Mouse (Mus musculus): ENCODE results near the gene Wdtc1. TPM values are rescaled to one million over a fixed set of nuclear protein-coding genes. Genes with fewer than 3 reads are reported as not detected.

The Wdtc1 gene
- total RNA-seq, 2 experiments from 2014 or later, result 79.6 to 83.1 TPM

DNA sequence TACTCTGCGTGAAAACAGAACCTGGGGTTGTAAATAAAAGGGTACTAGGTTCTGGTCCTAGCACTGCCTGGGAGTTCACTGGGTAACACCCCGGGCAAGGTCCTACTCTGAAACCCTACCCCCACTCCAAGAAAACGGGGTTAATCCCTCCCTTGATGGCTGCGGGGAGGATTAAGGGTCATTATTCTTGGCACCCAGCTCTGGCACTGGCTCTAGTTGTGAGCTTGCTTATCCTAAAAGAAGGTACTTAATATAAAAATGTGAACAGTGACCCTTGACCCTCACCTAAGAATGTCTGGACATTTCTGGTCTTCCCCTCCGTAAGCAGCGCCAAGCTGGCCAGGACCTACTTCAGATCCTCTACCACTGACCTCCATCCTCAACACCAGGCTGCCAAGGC, 20.0 kb downstream of the Wdtc1 start:
- no peak for DNase-seq (ENCODE audit: low spot score in 2 of 2)

DNA sequence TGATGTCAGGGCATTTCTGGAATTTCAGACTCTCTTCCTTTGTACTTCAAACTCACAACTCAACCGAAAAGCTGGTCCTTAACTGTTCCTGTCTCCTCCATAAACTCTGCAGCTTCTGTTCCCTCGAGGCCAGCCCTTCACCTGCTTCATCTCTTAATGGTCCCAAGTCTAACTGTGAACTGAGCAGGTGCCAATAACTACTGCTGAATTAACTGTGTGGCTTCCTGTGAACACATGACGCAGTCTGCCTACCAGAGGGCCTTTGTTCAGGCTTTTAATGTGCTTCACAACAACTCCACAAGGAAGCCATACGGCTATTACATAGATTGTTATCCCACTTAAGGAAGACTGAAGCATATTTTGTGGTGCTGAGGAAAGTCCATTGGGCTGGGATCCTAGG, 23.0 kb downstream of the Wdtc1 start:
- DNase-seq (ENCODE audit: low spot score in 2 of 2), result no peak

DNA sequence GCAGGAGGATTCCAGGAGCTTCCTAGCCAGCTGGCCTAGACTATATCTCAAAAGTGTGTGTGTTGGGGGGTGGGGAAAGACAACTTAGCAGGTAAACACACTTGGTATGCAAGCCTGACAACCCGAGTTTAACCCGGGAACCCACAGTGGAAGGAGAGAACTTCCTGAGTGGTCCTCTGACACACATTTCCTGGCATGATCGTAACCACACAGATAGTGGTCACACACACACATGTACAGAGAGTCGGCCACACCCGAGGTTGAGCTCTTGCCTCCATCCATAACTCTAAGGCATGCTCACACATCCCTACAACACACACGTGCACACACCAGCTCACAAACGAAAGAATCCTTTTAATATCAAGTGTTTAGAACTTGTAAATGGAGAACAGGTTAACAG, 25.2 kb downstream of the Wdtc1 start:
- no peak for DNase-seq (ENCODE audit: low spot score in 2 of 2)

DNA sequence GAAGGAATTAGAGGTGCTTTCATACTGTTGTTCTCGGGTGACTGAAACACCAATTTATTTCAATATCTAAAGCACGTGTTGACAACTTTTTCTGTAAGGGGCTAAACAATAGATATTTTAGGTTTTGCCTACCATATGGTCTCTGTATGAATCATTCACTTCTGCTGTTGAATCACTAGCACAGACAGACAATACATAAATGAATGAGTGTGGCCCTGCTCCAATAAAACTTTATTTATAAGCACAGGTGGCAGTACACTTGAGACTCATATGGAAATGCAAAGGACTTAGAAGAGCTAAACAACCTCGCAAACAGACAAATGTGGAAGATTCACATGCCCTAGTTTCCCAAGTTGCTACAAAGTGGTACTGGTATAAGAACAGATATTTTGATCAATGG, 33.6 kb downstream of the Wdtc1 start:
- DNase-seq (ENCODE audit: low spot score in 2 of 2), result no peak

DNA sequence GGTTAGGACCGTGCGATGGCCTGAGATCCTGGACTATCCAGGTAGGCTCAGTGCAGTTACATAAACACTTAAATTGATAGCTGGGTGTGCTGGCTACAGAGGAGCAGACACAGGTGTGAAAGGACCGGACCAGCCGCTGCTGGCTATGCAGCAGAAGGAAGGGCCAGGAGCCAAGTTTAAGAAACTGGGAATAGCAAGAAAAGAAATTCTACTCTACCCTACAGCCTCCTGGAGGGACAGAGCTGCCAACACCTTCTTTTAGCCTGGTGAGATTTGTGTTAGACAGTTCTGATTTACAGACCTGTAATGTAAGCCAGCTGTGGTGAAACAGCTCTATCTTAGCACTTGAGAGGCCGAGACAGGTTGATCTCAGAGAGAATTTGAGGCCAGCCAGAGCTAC, 37.3 kb downstream of the Wdtc1 start:
- no peak for DNase-seq (ENCODE audit: low spot score in 2 of 2)

DNA sequence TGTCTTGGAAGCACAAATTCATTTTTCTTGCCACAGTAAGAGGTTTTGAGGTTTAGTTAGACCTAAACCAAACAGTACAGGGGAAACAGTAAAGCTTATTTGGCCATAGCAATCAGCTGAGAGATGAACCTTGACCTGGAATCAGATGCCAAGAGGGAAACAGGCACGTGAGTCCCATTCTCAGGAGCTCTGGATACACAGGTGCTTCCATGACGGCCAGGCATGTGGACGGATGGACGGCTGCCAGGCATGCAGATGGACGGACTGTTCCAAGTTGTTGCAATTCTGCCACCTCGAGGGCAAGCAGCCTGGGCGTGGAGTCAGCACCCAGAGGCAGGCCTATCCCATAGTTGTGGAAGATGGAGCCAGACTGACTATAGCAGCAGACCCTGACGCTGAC, 38.4 kb downstream of the Wdtc1 start:
- DNase-seq (ENCODE audit: low spot score in 2 of 2), result no peak

DNA sequence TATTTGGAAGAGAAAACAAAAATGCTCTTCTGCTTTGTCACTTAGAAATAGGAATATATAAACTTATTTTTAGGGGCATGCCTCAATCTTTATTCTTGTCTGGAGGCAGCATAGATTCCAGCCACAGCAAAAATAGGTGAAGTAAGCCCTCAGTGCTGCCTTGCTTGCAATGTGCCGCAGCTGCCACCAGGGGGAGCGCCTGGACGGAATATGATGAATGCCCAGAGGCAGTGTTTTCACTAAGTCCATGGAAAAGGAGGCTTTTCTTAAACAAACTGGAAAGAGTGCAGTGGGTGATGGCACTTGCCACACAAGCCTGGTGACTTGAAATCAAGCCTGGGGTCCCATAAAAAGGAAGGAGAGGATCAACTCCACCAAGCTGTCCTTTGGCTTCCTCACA, 43.3 kb downstream of the Wdtc1 start:
- DNase-seq (ENCODE audit: low spot score in 2 of 2), result peak; percentile 74 to 90

DNA sequence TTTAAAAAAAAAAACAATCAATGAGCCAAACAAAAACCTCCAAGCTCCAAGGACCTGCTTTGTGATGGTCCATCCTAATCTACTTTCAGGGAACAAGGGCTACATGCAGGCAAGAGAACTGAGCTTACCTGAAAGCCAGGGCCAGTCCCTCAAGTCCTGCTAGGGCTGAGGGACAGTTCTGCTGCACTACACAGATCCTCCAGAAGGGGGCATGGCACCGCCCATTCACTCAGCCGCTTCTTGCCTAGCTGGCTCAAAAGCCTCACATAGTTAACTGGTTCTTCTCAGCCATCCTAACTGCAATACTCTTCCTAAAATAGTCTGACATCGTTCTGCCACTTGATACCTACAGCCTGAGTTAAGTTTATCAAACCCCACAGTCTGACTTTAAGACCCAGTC, 46.0 kb downstream of the Wdtc1 start:
- DNase-seq (ENCODE audit: low spot score in 2 of 2), result peak in 1 of 2 experiments; percentile 67

DNA sequence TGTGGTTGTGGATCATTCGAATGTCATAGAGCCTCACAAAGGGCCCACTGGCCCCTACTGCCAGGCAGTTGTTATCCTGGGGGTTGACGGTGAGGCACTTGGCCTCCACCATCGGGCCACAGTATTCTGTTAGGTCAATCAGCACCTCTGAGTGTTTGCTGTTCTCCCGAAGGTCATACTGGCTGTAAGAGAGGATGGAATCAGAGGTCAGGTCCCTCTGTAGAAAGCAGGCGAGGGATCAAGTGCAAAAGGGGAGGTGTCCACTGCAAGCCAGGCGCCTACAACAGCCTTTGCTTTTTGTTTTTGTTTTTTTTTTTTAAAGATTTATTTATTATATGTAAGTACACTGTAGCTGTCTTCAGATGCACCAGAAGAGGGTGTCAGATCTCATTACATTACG, 47.5 kb downstream of the Wdtc1 start:
- DNase-seq (ENCODE audit: low spot score in 2 of 2), result no peak

DNA sequence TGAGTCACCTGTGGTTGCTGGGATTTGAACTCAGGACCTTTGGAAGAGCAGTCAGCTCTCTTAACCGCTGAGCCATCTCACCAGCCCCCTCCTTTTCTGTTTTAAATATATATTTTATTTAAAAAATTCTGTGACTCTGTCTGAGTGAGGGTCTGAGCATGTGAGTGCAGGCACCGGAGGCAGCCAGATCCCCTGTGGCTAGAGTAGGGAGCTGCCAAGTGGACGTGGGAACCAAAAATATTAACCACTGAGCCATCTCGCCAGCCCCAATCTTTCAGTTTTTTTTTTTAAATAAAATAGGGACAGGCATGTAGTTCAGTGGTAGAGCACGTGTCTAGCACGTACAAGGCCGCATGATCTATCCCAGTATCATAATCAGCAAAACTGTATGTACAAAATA, 48.5 kb downstream of the Wdtc1 start:
- DNase-seq (ENCODE audit: low spot score in 2 of 2), result no peak

DNA sequence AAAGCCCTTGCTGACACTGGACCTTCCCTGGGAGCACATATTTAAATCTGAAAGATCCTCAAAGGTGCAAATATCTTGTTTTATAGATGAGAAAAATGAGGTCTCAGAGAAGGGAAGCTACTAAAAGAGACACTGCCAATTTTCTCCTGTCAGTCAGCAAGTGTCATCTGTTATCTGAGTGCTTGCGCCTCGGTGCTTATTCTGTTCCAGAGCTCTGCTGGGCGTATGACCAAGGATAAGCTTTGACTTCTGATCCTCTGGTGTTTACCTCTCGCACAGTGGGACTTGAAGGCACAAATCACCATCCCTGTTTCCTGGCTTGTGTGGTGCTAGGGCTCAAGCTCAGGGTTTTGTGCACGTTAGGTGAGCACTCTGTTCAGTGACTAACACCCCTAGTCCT, 50.6 kb downstream of the Wdtc1 start:
- DNase-seq (ENCODE audit: low spot score in 2 of 2), result peak in 1 of 2 experiments; percentile 46

DNA sequence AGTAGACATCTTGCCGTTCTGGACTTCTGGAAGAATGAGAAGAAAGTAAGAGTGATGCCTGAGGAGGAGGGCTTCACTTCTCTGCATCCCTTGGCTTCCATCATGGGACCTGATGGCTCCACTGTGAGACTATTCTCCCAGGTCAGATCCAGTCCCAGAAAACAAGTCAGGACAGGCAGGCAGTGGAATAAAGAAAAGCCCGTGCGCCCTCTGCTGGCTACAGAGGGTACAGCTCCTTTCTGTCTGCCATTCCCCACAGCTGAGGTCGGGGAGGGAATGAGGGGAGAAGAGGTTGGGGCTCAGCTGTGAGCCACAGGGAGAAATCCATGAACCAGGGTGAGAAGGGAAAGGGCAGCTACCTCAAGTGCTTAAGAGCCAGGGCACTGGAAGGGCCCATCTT, 51.5 kb downstream of the Wdtc1 start:
- peak; percentile 57 to 86 for DNase-seq (ENCODE audit: low spot score in 2 of 2)

DNA sequence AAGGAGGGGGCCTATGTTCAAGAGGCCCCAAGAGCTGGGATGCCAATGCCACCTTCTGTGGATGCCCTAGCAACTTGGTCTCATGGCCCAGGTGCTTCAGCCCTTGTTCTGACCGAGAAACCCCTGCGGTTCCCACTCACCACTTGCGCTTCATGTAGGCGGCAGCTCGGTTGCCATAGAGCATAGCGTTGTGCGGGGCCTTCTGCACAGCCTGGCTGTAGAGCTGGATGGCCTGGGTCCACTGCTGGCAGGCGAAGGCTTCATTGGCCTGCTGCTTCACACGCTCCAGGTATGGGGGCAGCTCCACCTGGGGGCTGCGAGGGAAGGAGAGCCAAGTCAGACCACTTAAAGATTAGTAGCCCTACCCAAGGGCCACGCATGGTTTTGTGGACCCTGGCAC, 52.9 kb downstream of the Wdtc1 start:
- DNase-seq (ENCODE audit: low spot score in 2 of 2), result no peak

DNA sequence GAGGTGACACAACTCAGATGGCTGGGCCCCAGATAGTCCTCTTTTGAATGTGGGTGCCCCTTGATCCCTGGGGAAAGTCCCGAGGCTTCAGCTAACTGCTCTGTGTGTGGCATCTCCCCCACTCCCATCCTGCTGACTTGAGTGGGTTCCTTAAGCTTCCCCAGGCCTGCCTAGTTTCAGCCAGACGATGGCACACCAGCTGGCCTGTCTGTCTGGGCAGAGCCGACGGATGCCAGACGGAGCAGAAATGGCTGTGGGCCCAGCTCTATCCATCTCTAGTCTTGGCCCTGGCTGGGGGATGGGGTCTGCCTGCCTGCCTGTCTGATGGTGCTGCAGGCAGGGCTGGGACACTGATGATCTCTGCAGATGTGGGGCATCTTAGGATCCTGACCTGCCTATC, 53.6 kb downstream of the Wdtc1 start:
- DNase-seq (ENCODE audit: low spot score in 2 of 2), result peak; percentile 77 to 81

DNA sequence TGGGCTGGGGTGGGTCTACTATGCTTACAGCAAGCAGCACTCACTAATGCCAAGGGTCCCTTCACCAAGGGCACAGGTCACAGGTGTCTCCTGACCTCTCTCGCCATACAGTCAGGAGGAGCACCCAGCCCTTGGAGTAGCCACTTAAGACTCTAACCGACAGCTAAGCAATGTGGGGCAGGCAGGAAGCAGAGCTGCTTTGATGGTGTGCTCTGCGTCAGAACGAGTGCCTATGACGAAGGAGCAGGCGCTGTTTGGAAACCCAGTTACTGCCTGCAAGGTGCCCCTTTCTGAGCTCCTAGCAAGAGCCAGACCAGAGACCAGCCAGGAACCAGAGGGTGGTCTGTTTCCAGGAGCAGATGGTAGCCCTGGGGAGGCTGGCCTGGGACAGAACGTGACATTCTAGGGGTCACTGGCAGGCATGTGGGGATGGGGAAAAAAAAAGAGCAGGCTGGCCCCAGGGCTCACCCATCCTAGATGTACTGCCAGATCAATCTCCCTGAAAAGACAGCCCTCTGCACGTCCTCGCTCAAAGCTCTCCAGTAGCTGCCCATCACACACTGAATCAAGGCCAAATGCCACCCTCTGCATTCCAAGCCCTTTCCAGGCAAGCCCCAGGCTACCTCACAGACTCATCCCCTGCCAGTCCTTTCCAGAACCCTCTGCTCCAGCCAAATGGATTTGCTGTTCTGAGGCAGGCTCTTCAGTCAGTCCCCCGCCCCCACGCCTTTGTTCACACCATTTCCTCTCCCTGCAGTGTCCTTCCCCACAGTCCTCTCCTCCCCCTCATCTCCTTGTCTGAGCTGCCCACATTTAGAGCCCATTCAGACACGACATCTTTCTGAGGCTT, 54.5 kb downstream of the Wdtc1 start:
- DNase-seq (ENCODE audit: low spot score in 2 of 2), result peak; percentile 51 to 65

DNA sequence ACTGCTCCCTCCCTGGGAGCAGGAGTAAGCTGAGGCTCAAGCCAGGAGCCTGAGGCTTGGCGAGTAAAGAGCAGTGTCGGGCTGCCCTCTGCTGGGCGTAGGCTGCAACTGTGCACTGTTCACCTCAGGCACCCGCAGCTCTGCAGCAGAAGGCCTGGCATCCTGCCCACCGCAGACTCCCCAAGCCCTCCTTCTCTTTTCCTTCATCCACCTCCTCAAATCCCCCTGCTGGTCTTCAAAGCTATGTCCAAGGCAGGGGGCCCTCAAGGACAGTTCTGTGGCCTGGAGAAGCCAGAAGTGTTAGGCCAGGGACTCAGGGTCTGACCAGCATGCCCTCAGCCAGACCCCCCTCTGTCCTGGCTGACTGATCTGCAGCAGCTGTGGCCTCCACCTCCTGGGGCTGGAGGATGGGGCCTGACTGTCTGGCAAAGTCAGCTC, 55.5 kb downstream of the Wdtc1 start:
- DNase-seq (ENCODE audit: low spot score in 2 of 2), result peak; percentile 81 to 91

DNA sequence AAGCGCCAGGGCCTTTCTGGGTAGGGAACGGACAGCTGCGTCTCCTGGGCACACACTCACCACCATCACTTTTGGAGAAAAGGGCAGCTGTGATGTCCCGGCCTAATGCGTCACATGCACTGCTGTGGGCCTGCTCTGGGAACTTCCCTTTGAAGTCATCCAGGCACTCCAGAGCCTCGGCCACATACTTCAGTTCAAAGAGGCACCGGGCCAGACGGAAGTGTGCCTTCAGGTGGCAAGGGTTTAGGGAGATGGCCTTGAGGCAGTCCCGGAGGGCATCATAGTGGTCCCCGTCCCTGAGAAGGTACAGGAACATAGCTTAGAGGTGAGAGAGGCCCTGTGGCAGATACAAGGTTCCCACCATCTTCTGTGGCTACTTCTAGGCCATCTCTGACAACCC, 55.9 kb downstream of the Wdtc1 start:
- no peak for DNase-seq (ENCODE audit: low spot score in 2 of 2)

DNA sequence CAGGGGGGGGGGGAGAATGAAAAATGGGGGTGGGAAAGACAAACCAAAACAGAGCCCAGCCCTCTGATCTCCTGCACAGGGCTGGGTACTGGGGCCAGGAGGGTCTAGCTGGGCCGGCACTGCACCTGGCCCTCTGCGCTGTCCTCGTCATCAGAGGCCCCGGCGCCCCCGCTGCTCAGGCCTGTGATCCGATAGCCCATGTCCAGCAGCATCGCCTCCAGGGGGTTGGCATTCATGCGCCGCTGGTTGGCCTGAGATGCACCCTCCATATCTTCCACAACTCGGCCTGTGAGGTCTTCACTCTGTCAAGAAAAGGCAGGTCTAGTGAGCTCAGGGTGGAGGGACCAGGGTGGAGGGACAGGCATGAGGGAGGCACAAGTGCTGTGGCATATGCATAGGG, 59.2 kb downstream of the Wdtc1 start:
- no peak for DNase-seq (ENCODE audit: low spot score in 2 of 2)

DNA sequence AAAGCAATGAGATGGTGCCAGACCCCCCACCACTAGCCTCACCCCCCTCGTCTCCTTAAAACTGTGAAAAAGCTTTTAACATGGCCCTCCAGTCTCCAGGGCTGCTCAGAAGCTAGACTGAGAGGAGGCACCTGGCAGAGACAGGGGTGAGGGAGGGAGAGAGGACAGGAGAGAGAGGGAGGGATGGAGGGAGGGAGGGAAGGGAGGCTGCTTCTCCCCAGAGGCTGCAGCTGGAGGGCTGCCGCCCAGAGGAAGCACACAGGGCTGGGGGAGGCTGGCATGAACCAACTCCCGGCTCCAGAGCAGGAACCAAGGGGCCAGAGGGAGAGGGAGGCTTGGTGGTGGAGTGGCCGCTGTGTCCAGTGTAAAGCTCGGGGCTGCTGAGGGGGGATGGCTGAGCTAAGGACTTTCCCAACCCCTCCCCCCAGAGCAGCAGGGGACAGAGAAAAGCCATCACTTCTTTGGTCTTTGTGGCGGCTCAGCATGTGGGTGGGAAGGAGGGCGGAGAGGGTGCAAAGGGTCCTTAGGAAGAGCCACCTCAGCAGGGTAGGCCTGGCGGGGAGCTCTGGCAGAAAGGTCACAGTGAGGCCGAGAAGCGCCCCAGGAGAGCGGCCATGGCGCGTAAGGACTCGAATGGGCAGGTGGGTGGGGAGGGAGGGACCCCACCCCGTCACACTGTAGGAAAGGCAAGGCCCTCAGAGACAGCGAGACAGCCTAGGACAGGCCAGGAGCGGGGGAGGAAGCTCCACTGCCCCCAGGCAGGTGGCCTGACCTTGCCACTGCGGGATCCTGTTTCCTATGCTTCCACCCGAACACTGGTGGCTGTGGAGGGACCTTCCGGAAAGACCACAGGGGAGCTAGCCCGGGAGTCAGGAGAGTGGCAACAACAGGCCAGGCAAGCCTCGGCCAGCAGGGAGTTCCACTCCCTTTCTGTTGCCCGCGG, 60.1 kb downstream of the Wdtc1 start:
- no peak for DNase-seq (ENCODE audit: low spot score in 2 of 2)

DNA sequence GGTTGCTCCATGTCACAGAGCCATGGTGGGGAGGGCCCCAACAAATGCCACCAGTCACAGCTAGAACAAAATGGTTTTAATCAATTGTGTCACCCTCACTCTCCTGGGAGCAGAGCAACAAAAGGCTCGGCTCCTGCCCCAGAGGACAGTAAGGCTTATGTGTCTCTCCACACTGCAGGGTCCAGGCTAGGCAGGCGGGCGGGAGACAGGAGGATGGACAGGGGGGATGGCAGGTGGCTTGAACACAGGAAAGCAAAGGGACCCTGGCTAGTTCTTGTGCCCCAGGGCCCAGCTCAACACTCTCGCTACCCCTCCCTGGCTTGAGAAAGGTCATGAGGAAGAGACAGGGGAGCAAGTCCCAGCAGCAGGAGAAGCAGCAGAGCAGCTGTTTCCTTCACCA, 60.9 kb downstream of the Wdtc1 start:
- DNase-seq (ENCODE audit: low spot score in 2 of 2), result no peak

DNA sequence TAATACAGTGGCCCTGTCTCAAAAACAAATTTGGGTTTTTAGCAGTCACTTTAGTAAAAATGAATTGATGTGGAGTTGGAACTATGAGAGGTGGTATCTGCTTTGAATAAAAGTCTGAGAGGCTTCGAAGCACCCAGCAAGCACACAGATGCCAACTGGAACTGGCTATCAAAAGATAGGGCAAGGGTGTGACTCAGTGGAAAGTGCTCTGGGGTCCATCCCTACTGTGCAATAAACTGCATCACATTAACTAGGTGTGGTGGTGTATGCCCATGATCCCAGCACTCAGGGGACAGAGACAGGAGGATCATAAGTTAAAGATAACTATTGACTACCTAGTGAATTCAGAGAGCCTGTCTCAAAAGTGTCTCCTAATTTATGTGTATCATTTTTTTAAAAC, 62.0 kb downstream of the Wdtc1 start:
- DNase-seq (ENCODE audit: low spot score in 2 of 2), result no peak

DNA sequence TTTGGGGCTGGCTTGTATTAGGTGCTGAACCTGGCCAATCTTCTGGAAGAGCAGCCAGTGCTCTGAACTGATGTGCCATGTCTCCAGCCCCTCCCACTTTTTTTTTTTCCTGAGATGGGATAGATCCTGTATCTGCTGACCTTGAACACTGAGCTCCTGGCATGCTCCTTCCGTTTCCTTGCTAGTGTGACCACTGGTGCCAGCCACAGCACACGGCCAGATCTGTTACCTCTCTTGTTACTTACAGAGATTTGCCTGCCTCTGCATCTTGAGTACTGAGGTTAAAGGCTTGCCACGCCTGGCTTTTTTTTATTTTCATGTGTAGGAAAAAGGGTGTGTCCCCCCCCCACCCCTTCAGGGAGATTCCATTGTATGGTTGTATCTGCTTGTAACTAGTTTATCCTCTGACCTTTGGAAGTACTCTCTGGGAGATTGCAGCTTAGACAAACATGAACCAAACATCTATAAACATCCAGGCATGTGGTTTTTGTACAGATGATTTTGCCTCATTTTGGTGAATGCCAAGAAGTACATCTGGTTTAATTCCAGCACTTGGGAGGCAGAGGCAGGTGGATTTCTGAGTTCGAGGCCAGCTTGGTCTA, 66.7 kb downstream of the Wdtc1 start:
- DNase-seq (ENCODE audit: low spot score in 2 of 2), result no peak

Measured in layer of hippocampus, adult 18-20 months (tissue).